Mouse (Mus musculus) megakaryocyte, adult 5-6 weeks (primary cell): ENCODE data around the gene Ift172. TPM values are rescaled to one million over a fixed set of nuclear protein-coding genes. Genes with fewer than 3 reads are reported as not detected.
A peak's percentile ranks its signal among the peaks of the same experiment; 100 is the strongest.

Experiments
- ATAC-seq: 2 replicates; pipeline ENCODE4 v1.8.0; 2016; ENCODE audit warnings: mild to moderate bottlenecking, inconsistent platforms; ENCODE audit not compliant: poor library complexity, severe bottlenecking
- total RNA-seq, 2 experiments: library from RNA; stranded (forward) in 1 of 2; stranded (reverse) in 1 of 2; fragments of 153-499, 151-499 nt in 1 of 2; fragments of 221-1000, 200-1000 nt in 1 of 2; gene quantifications; 2 replicates each; pipeline versions ENCODE4 v1.2.3 to v1.2.4; 2015 to 2017

Ift172 gene
- total RNA-seq, 2 experiments from 2014 or later: 13.6 to 14.2 TPM

DNA sequence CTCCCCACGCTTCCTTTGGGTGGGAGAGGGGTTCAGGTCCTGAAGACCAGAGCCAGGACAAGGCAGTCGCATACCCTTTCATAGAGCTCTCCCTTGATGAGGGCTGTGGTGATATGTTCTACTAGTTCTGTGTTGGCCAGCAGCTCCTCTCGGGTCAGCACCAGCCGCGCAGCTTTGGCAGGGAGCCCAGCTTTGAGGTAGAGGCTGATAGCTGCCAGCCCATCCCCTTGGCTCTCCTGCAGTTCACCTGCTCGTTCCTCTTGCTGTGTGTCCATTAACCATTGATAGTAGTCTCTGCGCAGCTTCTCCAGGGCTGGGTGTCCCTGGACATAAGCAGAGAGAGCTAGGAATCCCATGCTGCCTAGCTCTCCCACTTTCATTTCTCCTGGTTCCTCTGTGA lies 24.8 kb downstream of the Ift172 start:
- ATAC-seq: no peak

GRCm38 (mm10) chr5:31257616-31258015 lies 33.3 kb downstream of the Ift172 start:
- no peak for ATAC-seq

DNA sequence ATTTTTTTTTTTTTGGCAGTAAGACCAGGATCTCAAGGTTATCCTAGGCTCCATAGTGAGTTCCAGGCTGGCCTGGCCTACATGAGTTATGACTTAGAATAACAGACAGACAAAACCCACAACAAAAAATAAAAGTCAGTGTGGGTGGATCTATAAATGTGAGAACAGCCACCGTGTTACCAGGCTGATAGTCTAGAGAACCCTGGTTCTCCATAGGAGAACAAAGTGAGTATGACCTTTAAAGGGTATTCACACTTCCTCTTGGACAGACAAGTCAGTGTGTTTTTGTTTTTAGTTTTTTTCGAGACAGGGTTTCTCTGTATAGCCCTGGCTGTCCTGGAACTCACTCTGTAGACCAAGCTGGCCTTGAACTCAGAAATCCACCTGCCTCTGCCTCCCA lies 34.9 kb downstream of the Ift172 start:
- ATAC-seq: no peak

DNA sequence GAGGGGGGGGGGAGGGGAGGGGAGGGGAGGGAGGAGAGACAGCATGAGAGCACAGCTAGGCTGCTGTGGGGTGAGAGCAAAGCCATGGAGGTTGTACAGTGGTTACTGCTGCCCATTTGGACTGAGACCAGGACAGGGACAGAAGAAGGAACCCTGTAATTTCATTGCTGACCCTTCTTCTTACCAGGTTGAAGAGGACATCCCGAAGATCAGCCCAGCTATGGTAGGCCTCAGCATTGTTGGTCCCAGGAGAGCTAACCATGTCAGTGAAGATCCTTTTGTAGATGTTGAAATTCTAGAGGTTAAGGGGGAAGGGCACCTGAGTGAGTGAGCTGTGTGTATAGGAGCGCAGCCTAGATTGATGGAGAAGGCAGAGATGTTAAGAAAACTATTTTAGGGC lies 35.5 kb downstream of the Ift172 start:
- no peak for ATAC-seq

- ATAC-seq: no peak
Measured at GRCm38 (mm10) chr5:31254901-31255300, 36.0 kb downstream of the Ift172 start.

GRCm38 (mm10) chr5:31254452-31254851 lies 36.5 kb downstream of the Ift172 start:
- ATAC-seq: peak; percentile 39; the same call in 1 of the 2 replicates

DNA sequence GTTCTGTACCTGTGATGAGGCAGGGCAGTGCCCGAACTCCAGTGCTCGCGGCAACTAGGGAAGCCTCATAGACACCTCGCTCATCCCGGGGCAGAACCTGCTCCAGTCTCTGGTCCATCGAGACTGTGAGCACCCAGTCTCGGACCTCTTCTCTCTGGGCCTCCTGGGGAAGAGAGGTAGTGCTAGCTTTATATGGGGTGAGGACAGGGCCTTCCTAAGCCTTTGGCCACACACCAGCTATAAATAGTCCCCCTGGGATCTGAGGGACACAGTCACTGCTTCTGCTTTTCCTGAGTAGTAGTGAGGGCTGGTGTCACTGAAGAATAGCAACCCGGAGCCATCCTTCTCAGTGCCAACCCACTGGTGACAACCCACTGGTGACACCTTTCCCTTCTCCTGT lies 37.1 kb downstream of the Ift172 start:
- peak; percentile 14; the same call in 1 of the 2 replicates for ATAC-seq

DNA sequence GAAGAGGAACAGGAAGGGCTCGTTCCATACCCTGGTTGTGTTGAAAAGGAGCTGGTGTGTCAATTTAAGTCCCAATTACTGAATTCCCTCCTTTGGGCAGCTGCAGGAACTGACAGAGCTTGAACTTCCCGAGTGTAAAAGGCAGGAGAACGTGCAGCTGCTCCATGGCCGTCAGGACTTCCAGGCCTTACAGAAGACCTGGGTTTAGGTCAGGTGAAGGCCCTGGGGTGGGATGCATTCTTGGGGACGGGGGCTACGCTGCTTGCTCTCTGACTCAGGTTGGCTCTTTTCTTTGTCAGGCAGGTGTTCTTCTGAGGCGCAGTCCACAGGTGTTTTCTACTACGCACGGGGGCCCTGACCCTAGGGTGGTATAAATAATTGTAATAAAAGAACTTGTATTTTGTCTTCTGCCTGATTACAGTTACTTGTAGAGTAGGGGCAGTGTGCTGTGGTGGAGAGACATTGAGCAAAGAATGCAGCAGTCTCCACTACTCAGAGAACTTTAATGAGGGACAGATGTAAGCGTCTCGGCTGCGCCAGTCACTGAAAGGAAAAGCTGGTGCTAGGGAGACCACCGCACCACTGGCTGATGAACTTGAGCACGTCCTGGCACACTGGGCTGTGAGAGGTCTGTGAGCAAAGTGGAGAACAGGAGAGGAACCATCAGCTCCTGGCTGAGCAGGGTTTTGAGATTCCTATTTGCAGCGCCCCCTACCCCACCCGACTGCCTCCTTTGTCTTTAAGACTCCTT lies 37.9 kb downstream of the Ift172 start:
- no peak for ATAC-seq

GRCm38 (mm10) chr5:31252151-31252550 lies 38.8 kb downstream of the Ift172 start:
- ATAC-seq: no peak

GRCm38 (mm10) chr5:31251541-31252101 lies 39.3 kb downstream of the Ift172 start, which contains the start of gene Krtcap3:
Krtcap3 (plus strand) TSS chr5:31251691.
- ATAC-seq: peak; percentile 34; the same call in 1 of the 2 replicates

- ATAC-seq: no peak
Measured at GRCm38 (mm10) chr5:31250716-31251115, 40.2 kb downstream of the Ift172 start.

DNA sequence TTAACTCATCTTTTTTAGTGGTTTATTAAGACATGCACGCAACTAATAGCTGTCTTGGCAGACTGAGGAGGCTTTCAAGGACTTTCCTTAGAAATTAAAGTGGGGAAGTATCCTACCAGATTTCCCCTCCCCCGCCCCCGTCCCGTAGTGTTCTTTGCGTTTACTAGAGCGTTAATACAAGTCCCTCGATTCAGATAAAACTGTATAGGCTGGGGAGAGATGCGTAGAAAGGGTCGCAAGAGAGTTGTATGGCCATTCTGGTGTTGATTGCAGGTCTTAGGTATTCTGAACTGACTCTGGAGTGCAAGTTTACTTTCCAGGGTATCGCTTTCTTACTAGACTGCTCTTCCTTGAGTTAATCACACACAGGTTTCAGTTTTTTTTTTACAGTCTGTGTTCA lies 48.7 kb downstream of the Ift172 start:
- no peak for ATAC-seq

DNA sequence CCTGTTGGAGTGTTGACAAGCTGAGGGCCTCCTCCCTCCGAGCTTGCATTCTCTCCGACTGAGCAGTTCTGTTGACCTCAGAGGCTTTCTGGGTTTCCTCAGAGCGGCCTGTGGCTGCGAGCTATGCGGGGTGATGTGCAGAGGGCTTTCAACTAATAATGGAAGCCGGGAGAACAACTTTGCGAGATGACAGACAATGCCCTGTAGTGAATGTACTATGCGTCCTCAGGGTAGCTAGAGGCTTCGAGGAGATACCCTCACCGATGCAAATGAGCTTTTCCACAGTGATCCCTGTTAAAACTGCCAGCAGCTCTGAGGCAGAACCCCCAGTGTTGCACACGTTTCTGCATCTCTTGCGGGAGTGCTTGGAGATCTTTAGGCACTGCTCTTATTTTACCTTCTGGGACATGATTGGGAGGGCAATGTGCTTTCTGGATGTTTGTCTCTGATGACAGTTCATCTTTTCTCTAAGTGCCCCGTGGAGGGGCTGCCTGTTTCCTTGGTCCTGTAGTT lies 49.3 kb downstream of the Ift172 start:
- ATAC-seq: no peak

DNA sequence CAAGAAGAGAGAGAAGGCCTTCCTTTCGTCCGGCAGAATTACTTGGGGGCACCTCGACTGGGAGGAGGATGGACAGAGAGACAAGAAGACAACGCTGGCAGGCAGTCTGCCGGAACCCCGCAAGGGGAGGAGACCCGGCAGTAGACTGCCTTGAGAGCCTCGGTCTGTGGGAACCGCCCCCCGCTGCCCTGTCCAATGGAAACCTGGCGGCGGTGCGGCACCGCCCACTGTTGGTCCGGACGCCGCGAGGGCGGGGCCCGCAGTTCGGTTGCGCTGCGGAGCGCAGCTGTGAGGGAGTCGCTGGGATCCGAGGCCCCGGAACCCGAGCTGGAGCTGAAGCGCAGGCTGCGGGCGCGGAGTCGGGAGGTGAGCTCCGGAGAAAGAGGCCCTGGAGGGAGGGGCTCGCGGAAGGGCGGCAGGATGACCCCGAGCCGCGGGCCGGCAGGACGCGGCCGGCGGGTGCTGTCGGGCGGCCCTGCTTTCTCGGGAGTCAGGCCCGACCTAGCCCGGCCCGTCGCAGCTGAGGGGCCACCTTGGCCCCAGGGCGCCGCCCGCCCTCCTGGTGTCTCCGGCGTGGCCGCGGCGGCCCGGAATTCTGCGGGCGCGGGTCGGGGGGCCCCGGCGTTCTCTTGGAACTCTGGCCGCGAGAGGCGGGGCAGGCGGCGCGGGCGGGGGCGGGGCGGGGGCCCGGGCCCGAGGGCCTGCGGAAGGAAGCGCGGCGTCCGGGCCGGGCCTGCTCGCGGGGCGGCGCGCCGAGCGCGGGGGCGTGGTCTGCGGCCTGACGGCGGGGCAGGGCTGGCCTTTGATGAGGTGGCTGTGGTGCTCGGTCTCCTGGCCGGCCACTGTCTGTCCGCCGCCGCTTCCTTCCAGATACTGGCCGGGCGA lies 50.0 kb downstream of the Ift172 start, which contains the start of the genes Nrbp1 and Gm9970:
TSS of gene Nrbp1 (plus strand) at position 228 of the 885 bp plus-strand sequence.
TSS of gene Gm9970 (minus strand) at position 596 of the 885 bp plus-strand sequence.
- peak; percentile 95 for ATAC-seq

DNA sequence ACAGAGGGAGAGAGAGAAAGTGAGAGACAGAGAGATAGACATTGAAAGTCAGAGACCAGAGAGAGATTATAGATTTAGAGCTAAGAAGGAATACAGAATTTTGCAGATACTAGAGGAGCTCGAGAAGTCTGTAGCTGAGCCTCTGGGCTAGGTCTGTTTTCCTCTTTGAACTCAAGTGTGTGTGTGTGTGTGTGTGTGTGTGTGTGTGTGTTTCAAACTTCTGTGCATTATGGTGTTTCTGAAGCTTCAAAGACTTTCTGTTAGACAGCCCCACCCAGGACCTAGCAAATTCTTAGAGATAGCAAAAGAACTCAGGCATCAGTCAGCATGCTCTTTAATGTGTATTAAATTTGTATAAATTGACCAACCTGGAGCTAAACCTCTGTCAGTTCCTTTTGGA lies 64.3 kb downstream of the Ift172 start:
- no peak for ATAC-seq

- ATAC-seq: no peak
Measured at GRCm38 (mm10) chr5:31222696-31223095, 68.2 kb downstream of the Ift172 start.

DNA sequence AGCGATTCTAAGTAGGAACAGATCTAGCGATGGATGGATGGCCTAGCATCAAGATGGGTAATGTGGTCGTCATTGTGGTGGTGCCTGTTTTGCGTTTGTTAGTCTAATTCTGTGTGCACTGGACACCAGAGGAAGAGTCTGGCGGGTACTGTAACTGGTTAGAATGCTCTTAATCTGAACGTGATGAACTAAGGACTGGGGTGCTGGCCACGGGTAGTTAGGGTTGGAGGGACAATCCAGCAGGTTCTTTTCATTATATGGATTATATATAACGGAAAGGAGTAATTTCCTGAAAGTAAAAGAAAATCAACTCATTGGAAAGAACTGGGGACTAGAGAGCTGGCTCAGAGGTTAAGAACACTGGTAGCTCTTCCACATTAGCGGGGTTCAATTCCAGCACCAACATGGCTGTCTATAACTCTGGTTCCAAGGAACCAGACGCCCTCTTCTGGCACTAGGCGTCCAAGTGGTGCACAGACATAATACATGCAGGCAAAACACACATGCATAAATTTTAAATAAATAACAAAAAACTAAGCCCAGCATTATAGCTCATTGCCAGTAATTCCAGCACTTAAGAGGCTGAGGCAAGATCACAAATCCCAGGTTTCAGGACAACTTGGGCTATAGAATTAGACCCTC lies 69.5 kb downstream of the Ift172 start:
- ATAC-seq: no peak

GRCm38 (mm10) chr5:31220448-31221303 lies 70.2 kb downstream of the Ift172 start, which contains the start of gene Ppm1g:
Ppm1g (minus strand) TSS chr5:31220687.
- peak; percentile 98 for ATAC-seq

DNA sequence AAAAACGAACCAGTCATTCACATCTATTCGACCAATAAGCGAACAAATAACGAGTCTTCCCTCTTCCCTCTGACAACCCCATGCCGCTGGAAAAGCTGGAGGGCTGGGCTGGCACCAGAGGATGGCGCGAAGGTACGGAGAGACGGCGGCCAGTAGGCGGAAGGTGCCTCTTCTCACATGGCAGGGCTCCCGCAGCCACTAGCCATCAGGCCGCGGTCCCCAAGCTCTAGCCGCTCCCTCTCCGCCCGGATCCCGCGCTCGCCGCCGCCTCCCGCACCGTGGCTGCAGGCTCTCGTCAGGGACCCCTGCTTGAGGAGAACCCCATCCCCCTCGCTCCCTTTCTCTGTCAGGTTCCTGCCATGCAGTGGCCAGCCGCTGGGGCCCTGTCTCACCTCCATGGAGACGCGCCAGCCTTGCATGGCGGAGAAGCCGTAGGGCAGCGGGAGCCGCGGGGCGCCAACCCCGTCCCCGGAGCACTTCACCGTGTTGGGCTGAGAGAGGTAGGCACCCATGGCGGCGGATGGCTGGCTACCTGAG lies 70.9 kb downstream of the Ift172 start:
- peak; percentile 43 for ATAC-seq
